Mouse (Mus musculus) liver, postnatal 0 days (tissue): ENCODE measurements around the gene Scamp1.

Experiments used
- CTCF ChIP-seq: sonication (generic); IDR thresholded peaks from 2 replicates; pipeline ENCODE4 v1.5.1; 2016; ENCODE audit warnings: antibody characterized with exemption, low read depth
- EP300 ChIP-seq: IDR thresholded peaks from 2 replicates; pipeline ENCODE4 v1.6.1; 2016; ENCODE audit warnings: antibody characterized with exemption, low read depth, mild to moderate bottlenecking

DNA sequence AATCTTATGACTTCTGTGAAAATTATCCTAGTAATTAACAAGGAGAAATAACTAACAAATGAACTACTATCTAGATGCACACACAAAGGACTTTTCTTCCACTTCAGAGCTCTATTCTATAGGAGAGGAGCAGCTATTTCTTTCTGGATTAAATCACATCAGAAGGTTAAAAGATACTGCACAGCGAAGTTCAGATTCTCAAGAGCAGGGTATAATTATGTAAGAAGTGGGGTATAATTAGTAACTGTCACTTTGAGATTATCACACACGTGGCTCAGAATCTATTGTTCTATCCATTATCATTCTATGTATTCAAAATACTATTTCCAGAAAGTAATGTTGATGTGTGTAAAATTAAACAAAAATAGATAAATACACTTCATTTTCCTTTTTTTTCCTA lies 22.6 kb upstream of the Scamp1 start:
- TF ChIP-seq CTCF (no peak), EP300 (no peak)
